Mouse (Mus musculus) neural tube, embryonic 12.5 days (tissue): Measurements from ENCODE around the gene Abi3bp. TPM values are rescaled to one million over a fixed set of nuclear protein-coding genes. Genes with fewer than 3 reads are reported as not detected.
A peak's percentile ranks its signal among the peaks of the same experiment; 100 is the strongest.

ENCODE experiments used
- ATAC-seq: fragments of 200-750 bp; cut with Nextera tagmentation; 2 replicates; pipeline ENCODE4 v1.8.0; 2017; ENCODE audit warnings: low read depth, mild to moderate bottlenecking, moderate TSS enrichment, moderate library complexity; ENCODE audit not compliant: low FRiP score
- H3K27ac ChIP-seq: fragments of 300-500 bp; sonication (generic); 2 replicates; pipeline ENCODE4 v1.5.1; 2016
- H3K27me3 ChIP-seq: fragments of 300-500 bp; sonication (generic); replicated peaks from 2 replicates; pipeline ENCODE4 v1.6.1; 2016; ENCODE audit warnings: mild to moderate bottlenecking
- H3K36me3 ChIP-seq: fragments of 300-500 bp; sonication (generic); 2 replicates; pipeline ENCODE4 v1.6.1; 2016; ENCODE audit warnings: mild to moderate bottlenecking
- H3K4me1 ChIP-seq: fragments of 300-500 bp; sonication (generic); 2 replicates; pipeline ENCODE4 v1.6.1; 2016
- H3K4me2 ChIP-seq: fragments of 300-500 bp; sonication (generic); replicated peaks from 2 replicates; pipeline ENCODE4 v1.6.1; 2016; ENCODE audit warnings: mild to moderate bottlenecking
- H3K4me3 ChIP-seq: fragments of 300-500 bp; sonication (generic); 2 replicates; pipeline ENCODE4 v1.5.1; 2016
- H3K9ac ChIP-seq: fragments of 300-500 bp; sonication (generic); 2 replicates; pipeline ENCODE4 v1.6.1; 2016; ENCODE audit warnings: mild to moderate bottlenecking
- H3K9me3 ChIP-seq: fragments of 300-500 bp; sonication (generic); 2 replicates; pipeline ENCODE4 v1.6.1; 2016; ENCODE audit warnings: mild to moderate bottlenecking
- WGBS: fragments of 180-500 bp; shearing (Covaris S2); methylation state at CpG from one replicate; pipeline ENCODE4 v1.1.7; 2016; 5-methylcytosine and 5-hydroxymethylcytosine counted together
- polyA plus RNA-seq: library from polyadenylated mRNA; unstranded; fragments of >200 nt; fragmentation: Nextera tagmentation; extraction: Ambion mirVana; gene quantifications from 2 replicates; pipeline ENCODE4 v1.2.1, GENCODE M21; 2016

Abi3bp gene
- polyA plus RNA-seq, 1 experiment from 2014 or later, result 1.7 TPM

- H3K27ac ChIP-seq, result no peak overlapping the region
- ATAC-seq, result no peak
- H3K9me3 ChIP-seq, result no peaks in the 10 kb centered on the region
- peaks cover 13% of the 10 kb centered on the region for H3K4me1 ChIP-seq
- no peak overlapping the region; the same call in 1 of the 2 replicates for H3K4me3 ChIP-seq
- peaks cover 19% of the 10 kb centered on the region for H3K36me3 ChIP-seq
- H3K27me3 ChIP-seq, result no peaks in the 10 kb centered on the region
- 79% methylated on average over 3 of the region's 3 CpGs for WGBS
- H3K9ac ChIP-seq, result no peak overlapping the region
- H3K4me2 ChIP-seq, result peak overlapping the region; percentile 77
These were observed 237.9 kb downstream of the Abi3bp start for GRCm38 (mm10) chr16:56715608-56716007.

DNA sequence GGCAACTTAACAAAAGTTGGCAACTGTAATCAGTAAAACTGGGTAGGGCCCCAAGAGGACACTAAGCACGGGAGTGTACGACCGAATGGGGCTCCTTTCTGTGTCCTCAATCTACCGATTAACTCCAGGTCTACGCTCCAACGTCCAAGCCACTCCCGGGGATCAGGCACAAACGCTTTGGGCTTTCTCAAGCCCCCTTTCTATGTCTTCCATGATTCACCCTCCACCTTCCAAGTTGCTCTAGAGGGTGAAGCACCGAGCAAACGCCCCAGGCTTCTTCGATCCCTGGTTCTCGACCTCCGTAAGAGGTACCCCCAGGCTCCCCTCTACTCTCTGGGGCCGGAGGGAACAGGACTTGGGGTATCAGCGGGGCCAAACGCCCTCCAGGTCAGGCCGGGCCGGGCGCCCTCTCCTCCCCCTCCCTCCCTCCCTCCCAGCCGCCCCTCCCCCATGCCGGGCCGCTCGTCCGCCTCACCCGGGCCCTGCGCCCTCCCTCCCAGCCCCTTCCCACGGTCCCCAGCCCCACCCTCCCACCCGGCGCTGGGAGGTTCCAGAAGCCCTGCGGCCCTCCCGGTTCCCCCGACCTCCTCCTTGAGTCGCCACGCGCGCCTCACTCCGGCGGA, 239.0 kb downstream of the Abi3bp start:
- H3K36me3 ChIP-seq, result peaks cover 8% of the 10 kb centered on the region
- ATAC-seq, result peak; percentile 82
- peak overlapping the region; percentile 87 for H3K9ac ChIP-seq
- H3K4me1 ChIP-seq, result peaks cover 13% of the 10 kb centered on the region
- H3K27me3 ChIP-seq, result no peaks in the 10 kb centered on the region
- peak overlapping the region; percentile 77 for H3K4me2 ChIP-seq
- no peaks in the 10 kb centered on the region for H3K9me3 ChIP-seq
- under 1% methylated on average over 29 of the region's 38 CpGs for WGBS
- peak overlapping the region; percentile 96 for H3K27ac ChIP-seq
- peak overlapping the region; percentile 80 for H3K4me3 ChIP-seq

DNA sequence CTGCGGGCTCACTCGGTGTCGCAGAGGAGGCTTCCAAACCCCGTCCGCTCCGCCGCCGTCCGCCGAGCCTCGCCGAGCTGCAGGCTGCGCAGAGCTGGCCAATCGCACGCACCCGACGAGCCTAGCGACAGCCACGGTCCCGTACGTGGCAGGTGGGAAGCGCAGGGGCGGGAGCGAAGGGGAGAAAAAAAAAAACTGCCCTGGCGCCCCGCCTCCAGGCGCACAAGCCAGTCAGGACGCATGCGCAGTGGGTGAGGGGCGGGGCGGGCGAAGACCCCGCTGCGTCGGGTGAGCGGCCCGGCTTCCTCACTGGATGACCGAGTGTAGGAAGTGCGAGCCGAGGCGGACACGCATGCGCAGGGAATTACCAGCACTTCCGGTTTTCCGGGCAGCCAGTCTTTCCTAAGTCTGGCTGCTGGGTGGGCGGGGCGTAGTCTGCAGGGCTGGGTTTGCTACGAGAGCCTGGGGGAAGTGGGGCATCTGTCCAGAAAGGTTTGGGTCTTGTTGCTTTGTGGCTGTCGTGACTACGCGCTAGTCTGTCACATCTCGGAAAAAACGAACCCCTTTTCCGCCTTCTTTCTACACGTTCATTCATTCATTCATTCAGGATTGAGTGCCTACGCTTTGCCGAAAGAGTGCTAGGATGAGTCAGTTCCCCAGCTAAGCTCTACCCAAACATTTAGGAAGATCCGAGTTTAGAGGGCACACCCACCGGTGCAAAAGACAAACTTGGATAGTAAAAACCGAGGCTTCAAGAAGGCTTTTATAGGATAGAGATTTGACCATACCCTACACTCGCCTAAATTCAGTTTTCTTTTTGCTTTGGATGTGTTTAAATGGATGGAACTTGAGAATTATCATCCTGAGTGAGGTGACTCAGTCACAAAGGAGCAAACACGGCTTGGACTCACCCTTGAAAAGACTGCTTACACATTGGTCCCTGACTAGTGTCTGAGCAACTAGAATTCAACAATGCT, 239.8 kb downstream of the Abi3bp start, which contains the start of gene Tfg:
Tfg (minus strand) TSS at position 227 of the 977 bp plus-strand sequence.
- H3K36me3 ChIP-seq, result 0 out of 2 replicates have a peak, but pooled peaks cover 1% of the 10 kb centered on the region
- peaks cover 13% of the 10 kb centered on the region for H3K4me1 ChIP-seq
- H3K4me2 ChIP-seq, result peak within 1 kb of the TSS; percentile 77
- H3K27ac ChIP-seq, result peak within 1 kb of the TSS; percentile 96
- H3K4me3 ChIP-seq, result peak within 1 kb of the TSS; percentile 80
- no peaks in the 10 kb centered on the region for H3K9me3 ChIP-seq
- no peaks in the 10 kb centered on the region for H3K27me3 ChIP-seq
- WGBS, result under 1% methylated on average over 62 of the region's 62 CpGs
- peak; percentile 98 for ATAC-seq
- H3K9ac ChIP-seq, result peak within 1 kb of the TSS; percentile 87

DNA sequence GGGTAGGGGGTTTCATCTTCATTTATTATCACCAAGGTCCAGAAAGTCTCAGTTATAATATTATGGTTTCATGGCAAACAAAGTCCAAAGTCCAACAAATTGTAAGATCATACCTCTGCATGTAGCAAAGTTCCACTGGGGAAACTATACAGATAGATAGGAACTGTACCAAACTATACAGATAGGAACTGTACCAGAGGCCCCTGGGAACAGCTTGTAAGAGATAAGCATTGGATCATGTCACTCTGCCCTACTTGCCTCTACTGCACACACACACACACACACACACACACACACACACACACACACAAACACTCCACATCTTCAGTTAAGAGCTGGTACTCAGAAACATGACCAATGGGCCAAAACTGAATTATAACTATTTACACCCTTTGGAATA, 241.4 kb downstream of the Abi3bp start:
- Histone ChIP-seq H3K9ac (no peak overlapping the region), H3K36me3 (no peaks in the 10 kb centered on the region), H3K27ac (no peak overlapping the region), H3K4me2 (no peak overlapping the region), H3K4me1 (peaks cover 13% of the 10 kb centered on the region), H3K27me3 (no peaks in the 10 kb centered on the region), H3K9me3 (no peaks in the 10 kb centered on the region), H3K4me3 (no peak overlapping the region)
- no peak for ATAC-seq

- Histone ChIP-seq H3K9me3 (no peaks in the 10 kb centered on the region), H3K4me3 (no peak overlapping the region), H3K4me2 (no peak overlapping the region), H3K27me3 (no peaks in the 10 kb centered on the region), H3K27ac (no peak overlapping the region), H3K4me1 (no peaks in the 10 kb centered on the region; the same call in 1 of the 2 replicates), H3K9ac (no peak overlapping the region), H3K36me3 (no peaks in the 10 kb centered on the region)
- 78% methylated on average over 4 of the region's 4 CpGs for WGBS
- ATAC-seq, result no peak
These were observed 244.7 kb downstream of the Abi3bp start for GRCm38 (mm10) chr16:56722357-56722756.

- Histone ChIP-seq H3K27ac (no peak overlapping the region), H3K9me3 (no peaks in the 10 kb centered on the region), H3K4me1 (no peaks in the 10 kb centered on the region), H3K36me3 (no peaks in the 10 kb centered on the region), H3K4me3 (no peak overlapping the region), H3K4me2 (no peak overlapping the region), H3K9ac (no peak overlapping the region), H3K27me3 (no peaks in the 10 kb centered on the region)
- ATAC-seq, result no peak
- 81% methylated on average over 10 of the region's 10 CpGs for WGBS
These were observed 247.2 kb downstream of the Abi3bp start for GRCm38 (mm10) chr16:56724927-56725326.

DNA sequence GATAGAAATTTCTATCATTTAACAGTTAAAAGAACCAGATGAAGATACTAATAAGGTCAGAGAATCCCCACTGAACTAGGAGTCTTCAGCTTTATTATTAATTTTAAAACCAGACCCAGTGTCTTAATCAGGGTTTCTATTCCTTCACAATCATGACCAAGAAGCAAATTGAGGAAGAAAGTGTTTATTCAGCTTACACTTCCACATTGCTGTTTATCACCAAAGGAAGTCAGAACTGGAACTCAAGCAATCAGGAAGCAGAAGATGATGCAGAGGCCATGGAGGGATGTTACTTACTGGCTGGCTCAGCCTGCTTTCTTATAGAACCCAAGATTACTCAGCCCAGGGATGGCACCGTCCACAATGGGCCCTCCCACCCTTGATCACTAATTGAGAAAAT, 251.4 kb downstream of the Abi3bp start:
- 38% methylated on average over 1 of the region's 1 CpGs for WGBS
- H3K4me2 ChIP-seq, result no peak overlapping the region
- no peaks in the 10 kb centered on the region for H3K27me3 ChIP-seq
- no peak overlapping the region for H3K27ac ChIP-seq
- ATAC-seq, result no peak
- H3K9me3 ChIP-seq, result no peaks in the 10 kb centered on the region
- no peaks in the 10 kb centered on the region for H3K36me3 ChIP-seq
- no peak overlapping the region for H3K4me3 ChIP-seq
- no peak overlapping the region for H3K9ac ChIP-seq
- no peaks in the 10 kb centered on the region for H3K4me1 ChIP-seq

Other genes starting within 250 kb of the Abi3bp start
- gene Tfg, start 239.6 kb downstream of the Abi3bp start, polyA plus RNA-seq, result 153 and 172 TPM in 2 replicates